Mouse (Mus musculus): ENCODE results near the gene Ints1. TPM values are rescaled to one million over a fixed set of nuclear protein-coding genes. Genes with fewer than 3 reads are reported as not detected.

Gene Ints1
- polyA plus RNA-seq (2014; fragmentation: Illumina TruSeq; extraction: RNeasy Lipid Tissue Mini Kit (QIAGEN cat#74804); ENCODE audit: low replicate concordance): 0.37 TPM

GRCm38 (mm10) chr5:139775216-139775926, at the start of gene Ints1:
Gene Ints1 (minus strand): TSS chr5:139775674.

GRCm38 (mm10) chr5:139819538-139820181, 44.2 kb upstream of the Ints1 start, which contains the start of gene Tmem184a:
Gene Tmem184a (minus strand): TSS chr5:139819917.

GRCm38 (mm10) chr5:139791227-139792158, 16.0 kb upstream of the Ints1 start, which contains the start of gene Mafk:
Gene Mafk (plus strand): TSS chr5:139791513.

GRCm38 (mm10) chr5:139735677-139736503, 39.6 kb downstream of the Ints1 start, which contains the start of gene Micall2:
Gene Micall2 (minus strand): TSS chr5:139736336.

Other genes with a start within 250 kb of the Ints1 start
- gene Uncx, start 232.2 kb downstream of the Ints1 start, polyA plus RNA-seq (2014; fragmentation: Illumina TruSeq; extraction: RNeasy Lipid Tissue Mini Kit (QIAGEN cat#74804); ENCODE audit: low replicate concordance): not detected
- 0.41 TPM for gene Micall2, start 39.3 kb downstream of the Ints1 start, polyA plus RNA-seq (2014; fragmentation: Illumina TruSeq; extraction: RNeasy Lipid Tissue Mini Kit (QIAGEN cat#74804); ENCODE audit: low replicate concordance)
- gene Mafk, start 15.8 kb upstream of the Ints1 start, polyA plus RNA-seq (2014; fragmentation: Illumina TruSeq; extraction: RNeasy Lipid Tissue Mini Kit (QIAGEN cat#74804); ENCODE audit: low replicate concordance): 9.1 TPM
- 2.1 TPM for gene Tmem184a, start 44.2 kb upstream of the Ints1 start, polyA plus RNA-seq (2014; fragmentation: Illumina TruSeq; extraction: RNeasy Lipid Tissue Mini Kit (QIAGEN cat#74804); ENCODE audit: low replicate concordance)
- gene Gm26938, start 50.7 kb upstream of the Ints1 start, polyA plus RNA-seq (2014; fragmentation: Illumina TruSeq; extraction: RNeasy Lipid Tissue Mini Kit (QIAGEN cat#74804); ENCODE audit: low replicate concordance): not detected
- gene Psmg3, start 51.2 kb upstream of the Ints1 start, polyA plus RNA-seq (2014; fragmentation: Illumina TruSeq; extraction: RNeasy Lipid Tissue Mini Kit (QIAGEN cat#74804); ENCODE audit: low replicate concordance): not detected
- not detected for gene Elfn1, start 132.3 kb upstream of the Ints1 start, polyA plus RNA-seq (2014; fragmentation: Illumina TruSeq; extraction: RNeasy Lipid Tissue Mini Kit (QIAGEN cat#74804); ENCODE audit: low replicate concordance)

Data from small intestine, adult 10 weeks (tissue).